Mouse (Mus musculus): ENCODE data around the gene Fbxw11. TPM values are rescaled to one million over a fixed set of nuclear protein-coding genes. Genes with fewer than 3 reads are reported as not detected.
"Not testable (repeated sequence)": the region's sequence is repeated elsewhere in the genome, so short reads cannot be mapped to it uniquely, and the experiment has no call there.

Gene Fbxw11
- 10 to 100 TPM; 44.2 to 51.4 (median 46.2) TPM for total RNA-seq (2022)

DNA sequence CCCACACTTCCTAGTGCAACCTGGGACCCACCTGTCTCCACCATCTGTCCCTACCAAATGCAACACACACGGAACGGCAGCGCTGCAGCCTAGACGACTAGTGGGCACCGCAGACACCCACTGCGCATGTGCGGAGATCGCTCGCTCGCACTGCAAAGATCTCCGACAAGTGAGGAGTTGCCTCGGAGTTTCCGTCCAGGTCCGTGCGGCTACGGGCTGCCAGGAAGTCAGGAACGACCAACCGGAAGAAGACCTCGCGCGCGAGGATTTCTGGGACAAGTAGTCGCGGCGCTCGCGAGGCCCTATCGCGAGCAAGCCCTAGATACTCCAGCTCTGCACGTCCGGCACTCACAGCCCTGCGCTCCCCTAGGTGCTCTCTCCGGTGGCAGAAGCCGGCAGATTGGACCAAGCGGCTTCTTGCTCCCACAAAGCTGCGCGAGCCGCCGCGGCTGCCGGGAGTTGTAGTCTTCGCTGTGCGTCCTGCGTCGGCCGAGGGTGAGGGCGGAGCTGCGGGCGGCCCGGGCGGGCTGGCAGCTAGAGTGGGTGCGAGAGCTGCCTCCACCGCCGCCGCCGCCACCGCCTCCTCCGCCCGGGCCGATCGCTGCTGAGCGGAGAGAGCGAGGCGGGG lies at the start of gene Fbxw11:
Gene Fbxw11, plus strand, starts transcription at position 476 of the 628 bp plus-strand sequence.
- peak; percentile 93 for DNase-seq (ENCODE audit: low spot score)

DNA sequence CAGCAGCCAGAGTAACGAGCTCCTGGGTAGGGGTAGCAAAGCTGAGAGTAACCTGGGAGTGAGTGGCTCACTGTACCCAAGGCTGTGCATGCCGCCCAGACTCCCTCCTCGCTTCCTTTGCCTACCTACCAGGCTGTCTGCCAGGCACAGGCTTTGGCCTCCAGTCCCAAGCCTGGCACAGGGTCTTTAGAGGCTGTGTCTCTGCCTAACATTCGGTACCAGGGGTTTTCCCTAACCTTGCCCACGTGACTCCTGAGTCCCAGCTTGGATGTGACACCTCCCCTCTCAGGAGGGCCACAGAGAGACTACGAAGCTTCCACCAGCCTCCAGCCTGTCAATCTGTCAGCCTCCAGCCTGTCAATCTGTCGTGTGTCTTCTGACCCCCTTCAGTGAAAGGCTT lies 49.4 kb upstream of the Fbxw11 start:
- DNase-seq (ENCODE audit: low spot score): no peak

DNA sequence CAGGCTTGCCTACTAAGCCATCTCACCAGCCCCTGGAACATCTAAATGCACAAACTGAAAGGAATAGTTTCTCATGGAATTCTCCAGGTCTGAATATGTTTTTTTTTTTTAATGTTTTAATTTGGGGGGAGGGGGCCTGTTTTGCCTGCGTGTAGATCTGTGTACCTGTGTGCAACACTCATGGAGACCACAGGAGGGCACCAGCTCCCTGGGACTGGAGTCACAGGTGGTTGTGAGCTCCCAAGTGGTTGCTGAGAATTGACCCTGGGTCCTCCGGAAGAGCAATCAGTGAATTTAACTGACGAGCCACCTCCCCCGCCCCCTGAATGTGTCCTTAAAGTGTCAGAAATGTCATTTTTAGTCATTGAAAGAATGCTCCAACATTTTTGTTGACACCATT lies 48.4 kb upstream of the Fbxw11 start:
- DNase-seq (ENCODE audit: low spot score): no peak

DNA sequence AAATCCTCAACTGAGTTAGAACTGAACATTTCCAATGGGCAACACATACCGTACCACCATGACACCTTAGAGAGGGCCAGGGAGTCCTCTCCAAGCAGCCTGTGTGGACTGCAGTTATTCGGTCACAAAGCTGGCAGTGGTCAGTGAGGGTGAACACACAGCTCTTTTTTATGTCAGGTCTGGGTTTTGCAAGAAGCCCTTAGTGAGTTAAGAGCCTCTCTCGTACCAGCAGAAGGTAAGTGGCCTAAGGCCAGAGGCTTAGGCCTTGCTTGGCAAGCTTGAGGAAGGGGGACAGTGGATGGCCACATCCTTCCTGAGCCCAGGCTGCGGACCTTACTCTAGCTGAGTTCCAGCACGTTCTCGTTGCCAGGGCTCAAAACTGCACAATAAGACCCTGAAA lies 42.2 kb upstream of the Fbxw11 start:
- DNase-seq (ENCODE audit: low spot score): no peak

DNA sequence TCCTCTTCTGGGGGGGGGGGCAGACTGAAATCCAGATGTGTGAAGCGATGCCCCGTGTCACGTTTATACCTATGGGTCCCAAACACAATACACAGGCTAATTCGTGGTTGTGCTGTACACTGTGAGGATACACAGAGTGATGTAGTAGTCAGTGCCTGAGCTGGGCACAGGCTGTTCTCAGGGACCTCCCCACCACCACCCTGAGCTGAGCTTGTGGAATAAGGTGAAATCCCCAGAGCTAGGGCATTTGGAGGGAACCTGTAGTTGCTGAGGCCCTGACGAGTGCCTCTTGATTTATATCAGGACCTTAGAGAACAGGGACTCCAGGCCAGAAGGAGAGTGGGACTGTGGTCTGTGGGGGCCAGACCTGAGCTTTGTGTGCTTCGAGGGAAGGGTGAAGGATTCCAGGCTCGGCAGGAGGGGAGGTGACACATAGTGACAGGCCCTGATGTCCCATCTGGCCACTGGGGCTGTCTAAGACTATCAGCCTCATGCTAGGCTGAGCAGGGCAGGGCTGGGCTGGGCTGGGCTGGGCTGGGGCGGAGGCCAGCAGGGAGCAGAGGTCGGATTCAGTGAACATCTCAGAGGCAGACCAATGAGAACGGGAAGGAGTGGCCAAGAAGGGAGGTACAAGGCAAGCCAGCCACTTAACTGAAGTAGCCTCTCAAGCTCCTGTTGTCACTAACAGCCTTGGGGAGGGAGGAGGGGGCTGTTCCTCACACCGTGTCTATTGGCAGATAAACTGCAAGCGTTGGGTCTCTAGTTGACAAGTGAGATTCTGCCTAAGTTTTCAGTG lies 40.8 kb upstream of the Fbxw11 start:
- DNase-seq (ENCODE audit: low spot score): peak; percentile 37

DNA sequence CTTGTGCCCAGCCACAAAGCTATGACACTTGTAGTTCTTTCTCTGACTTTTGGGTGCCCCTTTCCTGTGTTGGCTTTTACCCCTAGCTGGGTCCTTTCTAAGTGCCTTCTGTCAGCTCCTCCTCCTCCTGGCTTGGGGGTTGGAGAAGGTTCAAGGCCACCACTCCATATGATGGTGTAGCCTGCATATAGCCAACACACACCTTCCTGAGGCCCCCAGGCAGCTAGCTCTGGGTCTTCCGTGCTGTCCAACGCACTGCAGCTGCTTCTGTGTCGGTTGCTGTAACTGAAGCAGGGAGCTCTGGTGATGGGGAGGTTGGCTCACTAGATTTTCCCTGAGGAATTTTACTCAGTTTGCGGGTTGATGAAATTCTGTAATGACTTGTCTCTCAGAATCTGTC lies 37.9 kb upstream of the Fbxw11 start:
- DNase-seq (ENCODE audit: low spot score): no peak

DNA sequence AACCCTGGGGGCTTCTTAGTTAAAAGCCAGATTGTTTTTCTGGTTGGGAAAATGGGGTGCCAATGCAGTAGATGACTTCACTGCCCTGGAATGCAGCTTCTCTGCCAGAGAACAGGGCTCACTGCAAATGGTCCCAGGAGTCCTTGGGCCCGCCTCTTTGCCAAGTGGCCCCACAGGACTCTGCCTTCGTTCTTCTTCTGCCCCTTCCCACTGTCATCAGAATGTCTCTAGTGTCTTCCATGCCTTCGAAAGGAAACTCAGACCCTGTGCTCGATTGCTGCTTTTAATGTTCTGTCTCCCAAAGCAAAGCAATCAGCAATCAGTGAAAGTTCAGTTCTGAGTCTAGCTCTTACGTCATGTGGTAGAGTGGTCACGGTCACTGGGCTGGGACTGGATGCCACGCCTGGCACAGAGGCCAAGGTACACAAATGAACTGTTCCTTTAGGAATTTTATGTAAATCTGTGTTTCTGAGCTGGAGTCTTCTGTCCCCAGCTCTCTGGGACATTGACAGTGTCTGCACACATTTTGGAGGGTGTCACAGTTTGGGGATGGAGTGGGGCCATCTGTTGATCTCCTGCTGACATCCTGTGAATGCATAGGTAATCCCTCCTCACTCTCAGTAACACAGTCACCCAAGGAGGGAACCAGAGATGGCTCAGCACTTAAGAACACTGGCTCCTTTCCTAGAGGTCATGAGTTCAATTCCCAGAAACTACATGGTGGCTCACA lies 37.2 kb upstream of the Fbxw11 start:
- peak; percentile 79 for DNase-seq (ENCODE audit: low spot score)

DNA sequence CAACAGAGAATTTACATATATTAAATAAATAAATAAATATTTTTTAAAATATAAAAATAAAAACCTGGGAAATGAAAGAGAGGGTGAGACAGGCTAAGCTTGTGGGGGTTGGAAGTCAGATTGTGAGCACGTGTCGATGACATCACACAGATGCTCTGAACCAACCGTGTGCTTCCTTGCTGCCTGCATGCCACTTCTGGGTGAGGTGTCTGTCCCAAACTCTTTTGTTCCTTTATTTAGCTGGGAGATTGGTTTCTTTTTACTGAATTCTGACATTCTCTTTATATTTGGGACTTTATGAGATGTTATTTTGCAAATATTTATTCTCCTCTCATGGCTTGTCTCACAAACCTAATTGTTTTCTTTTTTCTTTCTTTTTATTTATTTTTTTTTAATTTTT lies 36.6 kb upstream of the Fbxw11 start:
- DNase-seq (ENCODE audit: low spot score): no peak

DNA sequence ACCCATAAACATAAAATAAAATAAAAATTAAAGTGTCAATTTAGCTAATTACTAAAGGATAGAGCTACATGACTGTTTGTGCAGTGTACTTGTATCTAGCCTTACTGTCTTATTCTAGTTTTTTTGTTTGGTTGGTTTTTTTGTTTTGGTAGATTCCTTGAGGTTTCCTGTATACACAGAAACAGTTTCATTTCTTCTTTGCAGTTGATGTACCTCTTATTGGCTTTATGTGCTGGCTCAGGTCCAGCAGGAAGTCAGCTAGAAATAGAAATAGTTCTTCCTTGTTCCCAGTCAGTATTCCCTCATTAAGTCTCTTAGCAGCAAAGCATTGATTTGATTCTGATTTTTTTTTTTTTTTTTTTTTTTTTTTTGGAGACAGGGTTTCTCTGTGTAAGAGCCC lies 35.2 kb upstream of the Fbxw11 start:
- DNase-seq (ENCODE audit: low spot score): peak; percentile 74

DNA sequence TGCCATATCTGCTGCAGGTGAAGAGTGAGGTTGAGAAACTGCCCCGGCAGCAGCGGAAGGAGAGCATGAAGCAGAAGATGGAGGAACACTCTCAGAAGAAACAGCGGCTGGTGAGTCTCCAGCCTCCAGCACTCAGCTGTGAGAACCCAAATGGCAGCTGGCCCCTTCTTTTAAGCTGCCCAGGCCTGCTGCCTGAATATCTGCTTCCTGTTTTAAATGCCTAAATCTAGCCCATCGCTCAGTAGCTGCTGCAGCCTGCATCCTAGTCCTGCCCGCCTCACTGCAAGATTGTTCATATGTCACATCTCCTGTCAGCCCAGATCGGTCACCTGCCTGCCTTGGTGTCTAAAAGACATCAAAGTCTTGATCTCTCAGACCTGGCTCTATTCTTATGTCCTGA lies 31.9 kb upstream of the Fbxw11 start:
- DNase-seq (ENCODE audit: low spot score): no peak

DNA sequence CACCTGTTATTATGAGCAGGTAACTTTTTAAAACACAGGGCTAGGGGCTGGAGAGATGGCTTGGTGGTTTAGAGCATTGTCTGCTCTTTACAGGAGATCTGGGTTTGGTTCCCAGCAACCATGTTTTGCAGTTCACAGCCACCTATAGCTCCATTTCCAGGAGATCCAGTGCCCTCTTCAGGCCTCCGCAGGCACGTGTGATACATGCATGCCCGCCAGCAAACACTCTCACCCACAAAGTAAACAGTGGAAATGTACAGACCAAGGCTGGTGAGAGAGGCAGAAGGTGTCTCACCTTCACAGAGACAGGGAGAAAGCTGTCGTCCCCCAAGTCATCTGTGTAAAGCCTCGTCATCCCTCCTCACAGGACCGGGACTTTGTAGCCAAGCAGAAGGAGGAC lies 30.2 kb upstream of the Fbxw11 start:
- DNase-seq (ENCODE audit: low spot score): no peak

DNA sequence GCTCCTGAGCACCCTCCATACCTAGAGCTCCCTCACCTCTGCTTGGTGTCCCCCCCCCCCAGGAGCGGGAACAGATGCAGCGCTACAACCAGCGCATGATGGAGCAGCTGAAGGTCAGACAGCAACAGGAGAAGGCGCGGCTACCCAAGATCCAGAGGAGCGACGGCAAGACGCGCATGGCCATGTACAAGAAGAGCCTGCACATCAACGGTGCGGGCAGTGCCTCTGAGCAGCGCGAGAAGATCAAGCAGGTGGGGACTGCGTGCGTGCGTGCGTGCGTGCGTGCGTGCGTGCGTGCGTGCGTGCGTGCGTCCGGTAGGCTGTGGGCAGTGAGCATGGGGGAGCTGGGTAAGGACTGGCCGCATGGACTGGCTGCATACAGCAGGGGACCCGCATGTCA lies 28.1 kb upstream of the Fbxw11 start:
- no peak for DNase-seq (ENCODE audit: low spot score)

DNA sequence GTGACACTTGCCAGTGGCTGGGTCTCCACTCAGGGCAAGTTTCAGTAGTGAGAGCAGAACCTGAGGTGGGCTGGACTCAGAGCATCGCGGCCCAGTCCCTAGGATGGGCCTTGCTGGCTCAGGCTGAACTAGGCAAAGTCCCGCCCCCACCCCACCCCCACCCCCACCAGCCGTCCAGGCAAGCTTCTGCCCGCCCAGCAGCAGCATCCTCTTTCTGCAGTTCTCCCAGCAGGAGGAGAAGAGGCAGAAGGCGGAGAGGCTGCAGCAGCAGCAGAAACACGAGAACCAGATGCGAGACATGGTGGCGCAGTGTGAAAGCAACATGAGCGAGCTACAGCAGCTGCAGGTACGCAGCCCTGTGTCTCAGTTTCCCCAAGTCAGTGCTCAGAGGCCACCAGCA lies 27.0 kb upstream of the Fbxw11 start:
- DNase-seq (ENCODE audit: low spot score): no peak

DNA sequence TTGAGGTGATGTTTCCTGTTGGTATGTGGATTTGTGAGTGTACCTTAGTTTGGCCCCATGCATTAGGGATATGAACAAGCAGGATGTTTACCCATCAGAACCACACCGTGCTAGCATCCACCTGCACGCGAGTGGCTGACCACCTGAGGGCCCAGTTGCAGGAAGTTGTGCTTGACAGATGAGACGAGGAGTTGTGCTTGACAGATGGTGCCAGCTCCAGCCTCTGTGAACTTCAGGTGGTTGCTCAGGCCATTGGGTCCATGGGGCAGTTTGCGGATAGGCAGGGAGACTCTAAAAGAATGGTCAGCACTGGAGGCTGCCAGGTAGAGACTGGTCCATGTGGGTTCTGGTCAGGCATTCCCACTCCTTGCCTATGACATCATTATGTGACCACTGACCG lies 26.4 kb upstream of the Fbxw11 start:
- no peak for DNase-seq (ENCODE audit: low spot score)

DNA sequence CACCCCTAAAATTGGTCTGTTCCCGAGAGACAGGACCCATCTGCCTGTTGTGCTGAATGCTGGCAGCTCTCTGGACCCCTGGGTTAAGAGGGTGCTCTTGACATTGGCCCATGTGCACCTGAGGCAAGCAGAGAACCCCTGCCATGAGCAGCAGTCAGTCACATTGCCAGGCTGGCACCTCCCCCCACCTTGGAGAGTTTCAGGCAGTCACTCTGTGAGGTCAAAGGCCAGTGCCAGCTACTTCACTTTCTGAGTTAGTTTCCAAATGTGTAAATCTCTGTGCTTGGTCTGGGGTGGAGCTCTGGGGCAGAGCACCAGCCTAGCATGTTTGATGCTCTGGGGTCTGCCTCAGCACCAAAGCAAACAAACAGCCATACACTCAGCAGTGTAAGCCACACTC lies 24.5 kb upstream of the Fbxw11 start:
- DNase-seq (ENCODE audit: low spot score): no peak

DNA sequence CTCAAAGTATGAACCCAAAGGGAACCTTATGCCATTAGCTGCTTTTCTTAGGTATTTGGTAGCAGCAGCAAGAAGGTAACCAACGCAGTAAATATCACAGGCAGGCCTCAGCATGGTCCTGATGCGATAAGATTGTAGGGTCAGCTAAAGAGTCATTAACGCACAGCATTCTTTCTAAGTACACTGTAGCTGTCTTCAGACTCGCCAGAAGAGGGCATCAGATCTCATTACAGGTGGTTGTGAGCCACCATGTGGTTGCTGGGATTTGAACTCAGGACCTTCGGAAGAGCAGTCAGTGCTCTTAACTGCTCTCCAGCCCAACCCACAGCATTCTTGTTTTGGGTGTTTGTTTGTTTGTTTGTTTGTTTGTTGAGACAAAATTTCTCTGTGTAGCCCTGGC lies 23.9 kb upstream of the Fbxw11 start:
- DNase-seq (ENCODE audit: low spot score): not testable (repeated sequence)

DNA sequence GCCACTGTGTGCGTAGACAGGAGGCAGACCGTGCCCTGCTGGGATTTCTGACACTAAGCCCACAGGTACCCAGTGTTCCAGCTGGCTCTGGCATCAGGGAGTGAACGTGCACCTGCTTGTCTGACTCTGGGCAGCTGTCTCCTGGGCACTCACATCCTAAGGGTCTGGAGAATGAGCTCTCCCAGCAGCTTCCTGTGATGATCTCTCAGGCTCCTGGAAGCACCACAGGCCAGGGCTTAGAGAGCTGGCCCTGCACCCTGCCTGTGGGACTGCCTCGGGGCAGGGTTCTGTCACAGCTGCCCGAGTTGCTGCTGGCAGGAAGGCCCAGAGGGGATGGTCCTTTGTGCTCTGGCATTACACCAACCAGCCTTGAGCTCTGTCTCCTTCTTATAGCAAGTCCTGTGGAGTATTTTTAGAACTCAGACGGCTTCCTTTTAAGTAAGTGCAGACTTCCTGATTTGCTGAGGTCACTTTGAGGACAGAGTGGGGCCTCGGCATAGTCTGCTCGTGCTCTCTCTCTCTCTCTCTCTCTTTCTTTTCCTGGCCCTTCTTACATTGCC lies 23.2 kb upstream of the Fbxw11 start:
- DNase-seq (ENCODE audit: low spot score): peak; percentile 82

DNA sequence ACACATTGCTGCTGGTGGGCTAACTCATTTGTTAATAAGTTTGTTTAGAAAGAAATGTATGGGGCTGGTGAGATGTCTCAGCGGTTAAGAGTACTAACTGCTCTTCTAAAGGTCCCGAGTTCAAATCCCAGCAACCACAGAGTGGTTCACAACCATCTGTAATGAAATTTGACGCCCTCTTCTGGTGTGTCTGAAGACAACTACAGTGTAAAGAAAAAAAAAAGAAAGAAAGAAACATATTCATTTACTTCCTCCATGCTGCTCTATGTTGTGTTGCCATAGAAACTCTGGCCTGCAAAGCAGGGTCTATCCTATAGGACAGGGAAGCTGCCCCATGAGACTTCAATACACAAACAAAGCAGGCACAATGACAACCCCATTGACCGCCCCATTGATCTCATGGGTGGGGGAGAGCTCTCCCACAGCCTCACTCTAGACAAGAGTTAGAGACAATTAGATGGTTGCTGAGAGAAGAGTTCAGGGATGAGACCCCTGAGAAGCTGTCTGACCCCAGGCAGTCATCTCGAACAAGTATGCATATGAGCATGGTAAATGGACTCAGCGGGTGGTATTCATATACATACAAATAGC lies 22.6 kb upstream of the Fbxw11 start:
- no peak for DNase-seq (ENCODE audit: low spot score)

DNA sequence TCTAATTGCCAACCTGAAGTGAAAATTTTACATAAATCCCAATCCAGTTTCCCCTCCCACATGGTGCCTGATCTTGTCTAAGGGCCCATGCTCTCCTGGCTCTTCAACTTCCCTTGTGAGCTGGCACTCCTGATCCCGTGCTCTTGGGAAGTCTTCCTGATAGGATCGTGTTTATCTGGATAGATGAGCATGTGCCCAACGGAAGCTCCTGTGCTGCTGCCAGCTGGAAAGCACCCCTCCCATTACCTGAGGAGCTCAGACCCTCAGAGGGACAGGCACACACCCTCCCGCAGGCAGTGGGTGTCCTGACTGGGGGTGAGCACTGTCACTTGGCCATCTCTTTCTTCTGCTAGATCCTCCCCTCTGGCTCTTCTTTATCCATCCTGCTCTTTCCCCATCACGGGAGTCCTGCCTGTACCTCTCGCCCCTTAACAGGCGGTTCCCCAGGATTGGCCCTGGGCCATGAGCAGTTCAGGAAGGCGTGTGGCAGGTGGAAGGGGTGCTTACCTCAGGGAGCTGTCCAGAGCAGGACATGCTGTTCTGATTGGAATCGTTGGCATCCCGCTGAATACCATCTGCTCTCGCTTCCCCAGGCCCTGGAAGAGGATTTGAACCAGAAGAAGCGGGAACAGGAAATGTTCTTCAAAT lies 20.6 kb upstream of the Fbxw11 start:
- no peak for DNase-seq (ENCODE audit: low spot score)

DNA sequence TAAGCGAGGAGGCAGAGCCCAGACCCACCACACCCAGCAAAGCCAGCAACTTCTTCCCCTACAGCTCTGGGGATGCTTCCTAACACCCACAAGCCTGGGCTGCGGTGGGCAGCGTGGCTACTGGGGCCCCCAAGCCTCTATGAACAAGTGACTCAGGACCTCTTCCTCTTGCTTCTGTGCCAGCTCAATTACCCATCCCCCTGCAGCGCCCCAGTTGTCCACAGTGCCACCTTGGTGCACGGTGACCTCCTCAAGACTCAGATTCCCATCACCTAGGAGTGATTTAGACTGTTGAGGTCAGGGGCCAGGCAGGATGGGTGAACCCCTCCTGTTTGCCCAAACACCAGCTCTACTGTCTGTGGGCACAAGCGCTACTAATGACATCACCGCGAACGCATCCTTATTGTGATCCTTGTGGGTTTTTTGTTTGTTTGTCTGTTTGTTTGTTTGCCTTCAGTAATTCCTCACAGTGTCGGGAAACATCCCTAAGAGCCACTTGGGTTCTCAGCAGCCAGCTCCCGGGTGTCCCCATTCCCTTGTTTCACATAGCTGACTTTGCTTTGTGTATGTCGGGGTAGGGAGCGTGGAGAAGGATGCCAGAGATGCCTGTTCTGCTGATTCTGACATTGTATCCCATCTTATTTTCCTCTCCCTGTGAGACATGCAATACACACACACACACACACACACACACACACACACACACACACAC lies 19.9 kb upstream of the Fbxw11 start:
- no peak for DNase-seq (ENCODE audit: low spot score)

DNA sequence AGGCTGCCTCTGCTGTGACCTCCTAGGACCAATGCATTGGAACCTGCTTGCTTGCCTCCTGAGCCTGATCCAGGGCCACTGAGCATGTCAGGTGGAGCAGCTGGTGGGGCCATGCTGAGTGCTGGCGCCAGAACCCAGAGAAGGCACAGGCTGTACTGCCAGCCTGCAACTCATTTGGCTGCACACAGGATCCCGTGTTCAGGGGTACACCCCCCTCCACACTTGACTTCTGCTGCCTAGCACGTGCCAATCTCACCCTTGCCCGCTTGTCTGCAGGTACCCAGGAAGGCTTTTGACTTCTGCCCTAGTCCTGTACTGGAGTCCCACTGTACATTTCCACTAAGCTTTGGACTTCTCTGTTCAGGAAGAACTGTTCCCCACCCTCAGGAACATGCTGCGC lies 19.3 kb upstream of the Fbxw11 start:
- DNase-seq (ENCODE audit: low spot score): peak; percentile 49

Data from heart, adult 8-10 months (tissue).